Mouse (Mus musculus): ENCODE data around the gene Tprg. TPM values are rescaled to one million over a fixed set of nuclear protein-coding genes. Genes with fewer than 3 reads are reported as not detected.

Gene Tprg
- total RNA-seq, 1 experiment: not detected

DNA sequence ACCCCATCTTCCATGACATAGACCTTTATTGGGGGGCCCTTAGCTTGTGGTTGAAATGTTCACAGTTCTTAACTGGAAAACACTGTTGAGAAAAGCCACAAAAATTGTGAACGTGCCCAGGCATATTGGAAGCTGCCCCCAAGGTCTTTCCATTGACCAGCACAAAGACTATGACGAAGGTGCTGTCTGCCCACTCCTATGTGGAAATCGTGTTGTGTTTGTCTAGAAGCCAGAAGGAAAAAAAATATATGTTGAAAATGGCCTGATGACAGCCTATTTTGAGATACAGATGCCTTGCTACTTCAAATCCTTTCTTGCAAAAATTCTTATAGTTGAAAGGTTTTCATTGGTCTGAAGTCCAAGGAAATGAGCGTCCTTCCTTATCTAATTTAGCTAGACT is 91.1 kb downstream of the Tprg start:
- in situ Hi-C loops (cut with MboI; ENCODE audit: low sequenced_read_pairs in 2 of 2, unreplicated experiment in 2 of 2): no loop called here
- no peak overlapping the region for H3K4me3 ChIP-seq (ENCODE audit: insufficient read depth in 1 of 2, low read depth in 1 of 2, low read length in 2 of 2, poor library complexity in 1 of 2, severe bottlenecking in 1 of 2)
- no peaks in the 10 kb centered on the region for H3K36me3 ChIP-seq (ENCODE audit: control insufficient read depth, insufficient read depth, low read length, poor library complexity, severe bottlenecking)
- no peak overlapping the region for H3K9ac ChIP-seq (ENCODE audit: insufficient read depth, low read depth, low read length, poor library complexity, severe bottlenecking)
- peaks cover 0 to 2% of the 10 kb centered on the region in 2 experiments; a peak in 1 of 4 replicates for H3K4me1 ChIP-seq (ENCODE audit: control insufficient read depth in 2 of 2, insufficient read depth in 2 of 2, low read length in 2 of 2, poor library complexity in 1 of 2)
- TF ChIP-seq HCFC1 (IDR thresholded peaks at IDR 0.05; ENCODE audit: borderline replicate concordance, insufficient read depth, low read length) (no peak), MAFK (IDR thresholded peaks at IDR 0.05; ENCODE audit: insufficient read depth, low read depth, low read length) (no peak), ZC3H11A (IDR thresholded peaks at IDR 0.05; ENCODE audit: borderline replicate concordance, low read depth, low read length) (no peak), ZNF384 (IDR thresholded peaks at IDR 0.05; ENCODE audit: low read depth, low read length) (no peak), CHD2 (IDR thresholded peaks at IDR 0.05; ENCODE audit: low read depth, low read length) (no peak)
- no peaks in the 10 kb centered on the region for H3K9me3 ChIP-seq (ENCODE audit: control insufficient read depth, insufficient read depth, low read depth, low read length)
- no peak for DNase-seq (ENCODE audit: low read depth, low spot score)
- H3K27ac ChIP-seq (ENCODE audit: insufficient read depth, low read depth, low read length, poor library complexity, severe bottlenecking): no peak overlapping the region

DNA sequence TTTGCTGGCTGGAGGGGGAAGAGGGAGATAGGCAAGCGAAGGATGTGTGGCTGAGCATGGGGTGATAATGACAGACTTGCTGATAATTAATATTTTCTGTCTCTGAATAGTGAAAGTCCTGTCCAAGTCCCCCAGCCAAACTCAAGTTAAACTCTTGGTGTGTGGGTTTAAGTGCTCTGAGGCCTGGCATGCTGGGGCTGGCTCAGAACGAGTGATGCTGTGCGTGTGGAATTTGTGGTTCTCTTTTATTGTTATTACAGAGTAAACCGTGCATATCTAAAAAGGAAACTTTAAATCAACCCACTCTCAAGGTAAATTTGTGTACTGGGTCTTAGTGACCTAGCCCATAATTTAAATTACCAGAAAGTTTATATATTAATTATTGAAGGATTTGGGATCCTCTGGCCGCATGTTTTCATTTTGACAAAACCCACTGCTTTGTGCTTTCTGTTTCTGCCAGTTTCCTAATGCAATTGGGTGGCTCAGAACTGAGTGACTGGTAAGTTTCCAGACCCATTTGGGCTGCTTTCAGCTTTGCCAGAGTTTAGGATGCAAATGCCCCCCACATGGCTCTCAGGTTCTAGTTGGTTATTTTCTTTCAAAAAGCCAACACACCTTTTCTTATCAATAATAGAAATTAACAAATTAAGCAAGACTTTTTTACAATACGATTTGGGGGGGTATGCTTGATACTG is 99.0 kb downstream of the Tprg start:
- no peak for TF ChIP-seq ZC3H11A (IDR thresholded peaks at IDR 0.05; ENCODE audit: borderline replicate concordance, low read depth, low read length)
- no peak for TF ChIP-seq ZNF384 (IDR thresholded peaks at IDR 0.05; ENCODE audit: low read depth, low read length)
- no peak for TF ChIP-seq CHD2 (IDR thresholded peaks at IDR 0.05; ENCODE audit: low read depth, low read length)
- TF ChIP-seq MAFK (IDR thresholded peaks at IDR 0.05; ENCODE audit: insufficient read depth, low read depth, low read length): no peak
- TF ChIP-seq HCFC1 (IDR thresholded peaks at IDR 0.05; ENCODE audit: borderline replicate concordance, insufficient read depth, low read length): no peak
- Histone ChIP-seq H3K4me1 (ENCODE audit: control insufficient read depth in 2 of 2, insufficient read depth in 2 of 2, low read length in 2 of 2, poor library complexity in 1 of 2) (peaks cover 1 to 2% of the 10 kb centered on the region in 2 experiments; a peak in 1 of 4 replicates), H3K27ac (ENCODE audit: insufficient read depth, low read depth, low read length, poor library complexity, severe bottlenecking) (no peak overlapping the region), H3K9ac (ENCODE audit: insufficient read depth, low read depth, low read length, poor library complexity, severe bottlenecking) (no peak overlapping the region), H3K9me3 (ENCODE audit: control insufficient read depth, insufficient read depth, low read depth, low read length) (no peaks in the 10 kb centered on the region), H3K4me3 (ENCODE audit: insufficient read depth in 1 of 2, low read depth in 1 of 2, low read length in 2 of 2, poor library complexity in 1 of 2, severe bottlenecking in 1 of 2) (no peak overlapping the region), H3K36me3 (ENCODE audit: control insufficient read depth, insufficient read depth, low read length, poor library complexity, severe bottlenecking) (no peaks in the 10 kb centered on the region)
- in situ Hi-C loops (cut with MboI; ENCODE audit: low sequenced_read_pairs in 2 of 2, unreplicated experiment in 2 of 2): no loop called here
- DNase-seq (ENCODE audit: low read depth, low spot score): no peak

DNA sequence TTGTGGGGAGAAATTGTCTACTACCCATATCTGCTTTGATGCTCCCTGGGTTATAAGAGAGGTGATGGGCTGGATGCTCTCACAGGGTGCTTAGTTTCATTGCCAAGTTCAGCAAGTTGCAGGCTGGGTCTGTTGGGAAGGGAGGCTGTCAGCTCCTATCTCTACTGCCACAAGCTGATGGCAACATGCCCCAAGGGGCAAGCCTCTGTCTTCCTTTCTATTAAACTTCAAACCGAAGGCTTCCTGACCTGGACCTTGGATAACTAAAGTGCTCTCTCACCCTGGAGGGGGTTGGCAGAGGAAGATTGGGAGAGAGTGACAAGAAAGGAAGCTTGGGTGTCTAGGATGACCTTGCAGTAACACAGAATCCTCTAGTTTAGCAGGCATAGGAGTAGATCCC is 108.1 kb downstream of the Tprg start:
- no peak for DNase-seq (ENCODE audit: low read depth, low spot score)
- Histone ChIP-seq H3K36me3 (ENCODE audit: control insufficient read depth, insufficient read depth, low read length, poor library complexity, severe bottlenecking) (no peaks in the 10 kb centered on the region), H3K9me3 (ENCODE audit: control insufficient read depth, insufficient read depth, low read depth, low read length) (no peaks in the 10 kb centered on the region), H3K4me1 (ENCODE audit: control insufficient read depth in 2 of 2, insufficient read depth in 2 of 2, low read length in 2 of 2, poor library complexity in 1 of 2) (peaks cover 0 to 2% of the 10 kb centered on the region in 2 experiments; a peak in 1 of 4 replicates), H3K27ac (ENCODE audit: insufficient read depth, low read depth, low read length, poor library complexity, severe bottlenecking) (no peak overlapping the region), H3K9ac (ENCODE audit: insufficient read depth, low read depth, low read length, poor library complexity, severe bottlenecking) (no peak overlapping the region), H3K4me3 (ENCODE audit: insufficient read depth in 1 of 2, low read depth in 1 of 2, low read length in 2 of 2, poor library complexity in 1 of 2, severe bottlenecking in 1 of 2) (no peak overlapping the region)
- TF ChIP-seq ZNF384 (IDR thresholded peaks at IDR 0.05; ENCODE audit: low read depth, low read length): no peak
- no peak for TF ChIP-seq ZC3H11A (IDR thresholded peaks at IDR 0.05; ENCODE audit: borderline replicate concordance, low read depth, low read length)
- no peak for TF ChIP-seq HCFC1 (IDR thresholded peaks at IDR 0.05; ENCODE audit: borderline replicate concordance, insufficient read depth, low read length)
- TF ChIP-seq MAFK (IDR thresholded peaks at IDR 0.05; ENCODE audit: insufficient read depth, low read depth, low read length): no peak
- no peak for TF ChIP-seq CHD2 (IDR thresholded peaks at IDR 0.05; ENCODE audit: low read depth, low read length)
- in situ Hi-C loops (cut with MboI; ENCODE audit: low sequenced_read_pairs in 2 of 2, unreplicated experiment in 2 of 2): no loop called here

DNA sequence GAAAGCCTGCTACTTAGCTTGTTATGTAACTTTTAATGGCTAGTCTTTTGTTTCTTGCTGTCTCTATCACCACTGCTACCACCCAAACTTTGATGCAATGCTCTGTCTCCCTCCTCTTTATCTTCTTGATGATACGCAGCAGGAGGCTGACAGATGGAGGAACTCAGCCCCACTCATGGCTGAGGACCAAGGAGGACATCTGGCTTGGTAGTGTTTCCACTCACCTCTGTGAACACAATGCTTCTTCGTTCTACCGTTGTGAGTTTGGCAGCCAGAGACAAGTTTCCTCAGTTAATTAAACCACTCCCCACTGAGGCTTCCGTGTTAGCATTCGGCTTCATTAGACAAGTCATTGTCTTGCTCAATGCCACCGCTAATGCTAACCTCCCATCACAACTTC is 117.5 kb downstream of the Tprg start:
- no peak for DNase-seq (ENCODE audit: low read depth, low spot score)
- in situ Hi-C loops (cut with MboI; ENCODE audit: low sequenced_read_pairs in 2 of 2, unreplicated experiment in 2 of 2): no loop called here
- no peak overlapping the region for H3K27ac ChIP-seq (ENCODE audit: insufficient read depth, low read depth, low read length, poor library complexity, severe bottlenecking)
- no peak overlapping the region for H3K9ac ChIP-seq (ENCODE audit: insufficient read depth, low read depth, low read length, poor library complexity, severe bottlenecking)
- 0 out of 4 replicates have a peak, but pooled peaks cover 0 to 2% of the 10 kb centered on the region in 2 experiments for H3K4me1 ChIP-seq (ENCODE audit: control insufficient read depth in 2 of 2, insufficient read depth in 2 of 2, low read length in 2 of 2, poor library complexity in 1 of 2)
- H3K4me3 ChIP-seq (ENCODE audit: insufficient read depth in 1 of 2, low read depth in 1 of 2, low read length in 2 of 2, poor library complexity in 1 of 2, severe bottlenecking in 1 of 2): no peak overlapping the region
- no peaks in the 10 kb centered on the region for H3K9me3 ChIP-seq (ENCODE audit: control insufficient read depth, insufficient read depth, low read depth, low read length)
- no peaks in the 10 kb centered on the region for H3K36me3 ChIP-seq (ENCODE audit: control insufficient read depth, insufficient read depth, low read length, poor library complexity, severe bottlenecking)
- TF ChIP-seq HCFC1 (IDR thresholded peaks at IDR 0.05; ENCODE audit: borderline replicate concordance, insufficient read depth, low read length) (no peak), CHD2 (IDR thresholded peaks at IDR 0.05; ENCODE audit: low read depth, low read length) (no peak)
